Mouse (Mus musculus) heart, embryonic 15.5 days (tissue): ENCODE data around the gene Ptk7. TPM values are rescaled to one million over a fixed set of nuclear protein-coding genes. Genes with fewer than 3 reads are reported as not detected.
A peak's percentile ranks its signal among the peaks of the same experiment; 100 is the strongest.

Source experiments
- ATAC-seq: fragments of 200-750 bp; cut with Nextera tagmentation; replicated peaks from 2 replicates; pipeline ENCODE4 v1.8.0; 2017; ENCODE audit warnings: low read depth, moderate TSS enrichment; ENCODE audit not compliant: insufficient number of reproducible peaks, insufficient read depth, low FRiP score
- H3K27ac ChIP-seq: fragments of 300-500 bp; sonication (generic); 2 replicates; pipeline ENCODE4 v1.5.1; 2015; ENCODE audit warnings: mild to moderate bottlenecking, inconsistent platforms
- H3K27me3 ChIP-seq: fragments of 300-500 bp; sonication (generic); 2 replicates; pipeline ENCODE4 v1.6.1; 2015; ENCODE audit warnings: inconsistent platforms
- H3K36me3 ChIP-seq: fragments of 300-500 bp; sonication (generic); 2 replicates; pipeline ENCODE4 v1.6.1; 2015; ENCODE audit warnings: mild to moderate bottlenecking, inconsistent platforms
- H3K4me1 ChIP-seq: fragments of 300-500 bp; sonication (generic); replicated peaks from 2 replicates; pipeline ENCODE4 v1.6.1; 2015; ENCODE audit warnings: inconsistent platforms
- H3K4me2 ChIP-seq: fragments of 300-500 bp; sonication (generic); 2 replicates; pipeline ENCODE4 v1.6.1; 2015; ENCODE audit warnings: inconsistent platforms, mild to moderate bottlenecking, moderate library complexity
- H3K4me3 ChIP-seq: fragments of 300-500 bp; sonication (generic); 2 replicates; pipeline ENCODE4 v1.5.1; 2015; ENCODE audit warnings: mild to moderate bottlenecking, inconsistent platforms
- H3K9ac ChIP-seq: fragments of 300-500 bp; sonication (generic); 2 replicates; pipeline ENCODE4 v1.6.1; 2015; ENCODE audit warnings: mild to moderate bottlenecking, inconsistent platforms
- H3K9me3 ChIP-seq: fragments of 300-500 bp; sonication (generic); replicated peaks from 2 replicates; pipeline ENCODE4 v1.6.1; 2016; ENCODE audit warnings: inconsistent platforms
- WGBS: fragments of 180-500 bp; shearing (Covaris S2); methylation state at CpG from one replicate; pipeline ENCODE4 v1.1.7; 2015; ENCODE audit warnings: mixed read lengths; 5-methylcytosine and 5-hydroxymethylcytosine counted together
- polyA plus RNA-seq: library from polyadenylated mRNA; unstranded; fragments of >200 nt; fragmentation: Nextera tagmentation; extraction: Ambion mirVana; gene quantifications from 2 replicates; pipeline ENCODE4 v1.2.1, GENCODE M21; 2015

Gene Ptk7
- polyA plus RNA-seq, 1 experiment from 2014 or later = 34.1 TPM

DNA sequence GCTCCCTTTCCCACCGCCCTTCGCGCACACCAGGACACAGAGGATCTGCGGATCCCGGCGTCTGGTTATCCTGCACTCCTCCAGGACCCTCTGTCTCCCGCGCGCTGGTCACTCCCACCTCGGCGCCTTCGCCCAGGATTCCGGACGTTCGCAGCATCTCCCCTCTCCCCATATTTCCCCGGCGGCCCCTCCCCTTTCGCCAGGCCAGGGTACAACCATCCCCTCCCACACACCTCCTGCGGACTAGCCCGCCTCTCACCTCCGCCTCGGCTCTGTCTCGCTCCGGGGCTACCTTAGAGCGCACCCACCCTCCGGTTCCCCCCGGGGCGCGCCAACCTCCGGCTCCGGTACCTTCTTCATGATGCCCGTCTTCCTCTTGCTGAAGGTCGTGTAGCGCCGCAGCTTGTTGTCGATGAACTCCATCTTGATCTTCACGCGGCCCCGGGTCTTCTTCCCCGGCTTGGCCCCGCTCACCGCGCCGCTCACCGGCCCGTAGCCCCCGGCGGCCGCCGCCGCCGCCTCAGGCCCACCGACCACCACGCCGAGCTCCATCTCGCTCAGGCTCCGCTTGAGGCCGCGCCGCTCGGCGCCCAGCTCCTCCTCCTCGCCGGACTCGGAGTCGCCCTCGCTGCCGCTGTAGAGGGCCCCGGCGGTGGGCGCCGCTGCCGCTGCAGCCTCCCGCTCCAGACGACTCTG, 74.2 kb downstream of the Ptk7 start:
- Histone ChIP-seq H3K4me1 (peaks cover 39% of the 10 kb centered on the region), H3K4me2 (peak overlapping the region; percentile 74), H3K4me3 (peak overlapping the region; percentile 96), H3K36me3 (peaks cover 25% of the 10 kb centered on the region), H3K27ac (peak overlapping the region; percentile 96), H3K9ac (peak overlapping the region; percentile 100), H3K9me3 (no peaks in the 10 kb centered on the region), H3K27me3 (no peaks in the 10 kb centered on the region)
- no peak for ATAC-seq
- WGBS = under 1% methylated on average over 61 of the region's 75 CpGs

- Histone ChIP-seq H3K4me3 (peak overlapping the region; percentile 96), H3K36me3 (peaks cover 30% of the 10 kb centered on the region), H3K4me1 (peaks cover 39% of the 10 kb centered on the region), H3K4me2 (peak overlapping the region; percentile 74), H3K27ac (peak overlapping the region; percentile 96), H3K27me3 (no peaks in the 10 kb centered on the region), H3K9ac (peak overlapping the region; percentile 100), H3K9me3 (no peaks in the 10 kb centered on the region)
- 1% methylated on average over 11 of the region's 11 CpGs for WGBS
- no peak for ATAC-seq
Observed at GRCm38 (mm10) chr17:46554646-46554976, 74.7 kb downstream of the Ptk7 start.

- peaks cover 35% of the 10 kb centered on the region for H3K36me3 ChIP-seq
- no peak for ATAC-seq
- H3K27me3 ChIP-seq = no peaks in the 10 kb centered on the region
- H3K4me1 ChIP-seq = peaks cover 39% of the 10 kb centered on the region
- H3K9me3 ChIP-seq = no peaks in the 10 kb centered on the region
- H3K4me2 ChIP-seq = peak overlapping the region; percentile 74
- 40% methylated on average over 3 of the region's 3 CpGs for WGBS
- H3K4me3 ChIP-seq = peak overlapping the region; percentile 96
- H3K27ac ChIP-seq = peak overlapping the region; percentile 96
- H3K9ac ChIP-seq = peak overlapping the region; percentile 100
Observed at GRCm38 (mm10) chr17:46553926-46554325, 75.4 kb downstream of the Ptk7 start.

DNA sequence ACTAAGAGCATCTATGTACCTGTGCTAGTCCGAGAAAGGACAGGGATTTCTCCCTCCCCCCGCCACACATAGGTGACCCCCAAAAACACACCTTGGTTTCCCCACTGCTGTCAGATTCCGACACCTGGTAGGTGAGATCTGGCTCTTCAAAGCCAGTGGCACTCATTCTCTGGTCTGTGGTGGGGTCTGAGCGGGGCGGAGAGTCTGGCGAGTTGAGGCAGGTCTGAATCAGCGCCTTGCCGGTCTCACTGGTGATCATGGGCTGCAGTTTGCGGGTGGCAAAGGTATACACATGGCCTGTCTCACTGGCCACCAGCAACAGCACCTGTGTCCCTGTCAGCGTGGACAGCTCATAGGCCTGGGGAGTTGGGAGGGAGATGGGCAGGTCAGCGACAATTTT, 75.8 kb downstream of the Ptk7 start:
- peaks cover 40% of the 10 kb centered on the region for H3K4me1 ChIP-seq
- H3K4me3 ChIP-seq = peak overlapping the region; percentile 96
- no peaks in the 10 kb centered on the region for H3K9me3 ChIP-seq
- H3K36me3 ChIP-seq = peaks cover 40% of the 10 kb centered on the region
- no peak for ATAC-seq
- 23% methylated on average over 11 of the region's 11 CpGs for whole genome bisulfite sequencing
- H3K27me3 ChIP-seq = no peaks in the 10 kb centered on the region
- H3K9ac ChIP-seq = peak overlapping the region; percentile 100
- H3K27ac ChIP-seq = peak overlapping the region; percentile 96
- H3K4me2 ChIP-seq = peak overlapping the region; percentile 74

- Histone ChIP-seq H3K27ac (peak overlapping the region; percentile 96), H3K9ac (no peak overlapping the region), H3K4me1 (peaks cover 44% of the 10 kb centered on the region), H3K36me3 (peaks cover 43% of the 10 kb centered on the region), H3K4me3 (peak overlapping the region; percentile 96), H3K27me3 (no peaks in the 10 kb centered on the region), H3K4me2 (peak overlapping the region; percentile 74), H3K9me3 (no peaks in the 10 kb centered on the region)
- WGBS = 6% methylated on average over 24 of the region's 24 CpGs
- peak; percentile 70 for ATAC-seq
Observed at GRCm38 (mm10) chr17:46552841-46553423, 76.4 kb downstream of the Ptk7 start.

GRCm38 (mm10) chr17:46552151-46552550, 77.2 kb downstream of the Ptk7 start:
- 0 out of 2 replicates have a peak overlapping the region, but pooled peaks have one; percentile 5 for H3K9ac ChIP-seq
- peaks cover 43% of the 10 kb centered on the region for H3K36me3 ChIP-seq
- 83% methylated on average over 7 of the region's 7 CpGs for WGBS
- no peaks in the 10 kb centered on the region for H3K9me3 ChIP-seq
- peak overlapping the region; percentile 96 for H3K27ac ChIP-seq
- H3K27me3 ChIP-seq = no peaks in the 10 kb centered on the region
- peak overlapping the region; percentile 74 for H3K4me2 ChIP-seq
- peak overlapping the region; percentile 96 for H3K4me3 ChIP-seq
- ATAC-seq = no peak
- peaks cover 43% of the 10 kb centered on the region for H3K4me1 ChIP-seq

GRCm38 (mm10) chr17:46551369-46551768, 77.9 kb downstream of the Ptk7 start:
- no peak for ATAC-seq
- H3K27ac ChIP-seq = 0 out of 2 replicates have a peak overlapping the region, but pooled peaks have one; percentile 0
- WGBS = 74% methylated on average over 6 of the region's 6 CpGs
- no peak overlapping the region for H3K4me3 ChIP-seq
- peaks cover 45% of the 10 kb centered on the region for H3K4me1 ChIP-seq
- H3K36me3 ChIP-seq = peaks cover 43% of the 10 kb centered on the region
- no peaks in the 10 kb centered on the region for H3K9me3 ChIP-seq
- H3K9ac ChIP-seq = no peak overlapping the region
- H3K4me2 ChIP-seq = no peak overlapping the region
- no peaks in the 10 kb centered on the region for H3K27me3 ChIP-seq

GRCm38 (mm10) chr17:46550904-46551303, 78.4 kb downstream of the Ptk7 start:
- WGBS = 85% methylated on average over 7 of the region's 7 CpGs
- peaks cover 48% of the 10 kb centered on the region for H3K4me1 ChIP-seq

GRCm38 (mm10) chr17:46549642-46550041, 79.7 kb downstream of the Ptk7 start:
- Histone ChIP-seq H3K27ac (no peak overlapping the region), H3K36me3 (peaks cover 43% of the 10 kb centered on the region), H3K9me3 (no peaks in the 10 kb centered on the region), H3K9ac (no peak overlapping the region), H3K4me1 (peaks cover 51% of the 10 kb centered on the region), H3K4me2 (no peak overlapping the region), H3K4me3 (no peak overlapping the region), H3K27me3 (no peaks in the 10 kb centered on the region)
- 83% methylated on average over 9 of the region's 9 CpGs for WGBS
- ATAC-seq = no peak

More at GRCm38 (mm10) chr17:46550904-46551303, 78.4 kb downstream of the Ptk7 start:
- H3K4me3 ChIP-seq = no peak overlapping the region
- no peak for ATAC-seq
- no peaks in the 10 kb centered on the region for H3K27me3 ChIP-seq
- H3K9ac ChIP-seq = no peak overlapping the region
- no peak overlapping the region for H3K27ac ChIP-seq
- no peak overlapping the region for H3K4me2 ChIP-seq
- peaks cover 43% of the 10 kb centered on the region for H3K36me3 ChIP-seq
- H3K9me3 ChIP-seq = no peaks in the 10 kb centered on the region

GRCm38 (mm10) chr17:46549193-46549592, 80.1 kb downstream of the Ptk7 start:
- Histone ChIP-seq H3K9me3 (no peaks in the 10 kb centered on the region), H3K27me3 (no peaks in the 10 kb centered on the region), H3K4me1 (peaks cover 51% of the 10 kb centered on the region), H3K4me3 (no peak overlapping the region), H3K9ac (no peak overlapping the region), H3K4me2 (no peak overlapping the region), H3K27ac (no peak overlapping the region), H3K36me3 (peaks cover 43% of the 10 kb centered on the region)
- WGBS = 33% methylated on average over 8 of the region's 8 CpGs
- ATAC-seq = no peak

DNA sequence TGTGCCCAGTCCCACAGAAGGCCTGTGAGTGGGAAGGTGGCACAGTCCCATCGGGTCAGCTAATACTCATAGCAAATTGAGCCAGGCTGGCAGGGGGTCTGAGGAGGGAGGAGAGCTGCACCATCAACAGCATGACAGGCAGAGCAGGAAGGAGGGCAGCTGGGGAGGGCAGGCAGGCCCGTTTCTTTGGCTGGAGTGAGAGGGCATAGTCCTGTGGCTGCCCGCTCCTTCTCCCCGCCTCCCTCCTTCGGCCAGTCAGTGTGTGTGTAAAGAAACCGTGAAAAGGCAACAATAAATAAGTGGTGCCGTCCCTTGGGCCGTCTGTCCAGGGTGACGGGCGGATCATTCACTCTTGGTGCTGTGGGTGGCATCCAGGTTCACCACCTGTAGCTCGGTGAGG, 80.6 kb downstream of the Ptk7 start:
- Histone ChIP-seq H3K27ac (no peak overlapping the region), H3K4me3 (no peak overlapping the region), H3K9ac (no peak overlapping the region), H3K36me3 (peaks cover 43% of the 10 kb centered on the region), H3K4me2 (no peak overlapping the region), H3K4me1 (peaks cover 46% of the 10 kb centered on the region), H3K9me3 (no peaks in the 10 kb centered on the region), H3K27me3 (no peaks in the 10 kb centered on the region)
- WGBS = 76% methylated on average over 11 of the region's 11 CpGs
- no peak for ATAC-seq

DNA sequence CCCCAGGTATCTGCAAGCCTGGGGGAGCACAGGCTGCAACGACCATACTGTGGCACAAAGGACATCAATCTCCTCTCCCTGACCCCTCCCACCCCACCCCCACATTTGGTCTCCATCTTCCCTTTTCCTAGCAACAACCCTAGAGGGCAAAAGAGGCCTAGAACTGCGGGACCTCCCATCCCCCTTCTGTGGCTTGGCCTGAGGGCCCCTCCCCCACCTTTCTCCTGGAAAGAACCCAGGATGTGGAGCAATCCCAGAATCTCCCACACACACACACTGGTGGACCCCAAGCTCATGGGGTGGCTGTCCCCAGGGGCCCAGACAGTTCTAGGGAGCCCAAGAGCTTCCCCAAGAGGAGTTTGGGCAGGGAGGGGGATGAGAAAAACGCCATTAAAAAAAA, 81.4 kb downstream of the Ptk7 start:
- no peak overlapping the region for H3K4me2 ChIP-seq
- no peak overlapping the region for H3K4me3 ChIP-seq
- no peaks in the 10 kb centered on the region for H3K9me3 ChIP-seq
- H3K36me3 ChIP-seq = peaks cover 43% of the 10 kb centered on the region
- no peaks in the 10 kb centered on the region for H3K27me3 ChIP-seq
- no peak for ATAC-seq
- no peak overlapping the region for H3K27ac ChIP-seq
- peaks cover 41% of the 10 kb centered on the region for H3K4me1 ChIP-seq
- 23% methylated on average over 3 of the region's 3 CpGs for WGBS
- no peak overlapping the region for H3K9ac ChIP-seq
